Mouse (Mus musculus): ENCODE measurements around the gene Zfp426. TPM values are rescaled to one million over a fixed set of nuclear protein-coding genes. Genes with fewer than 3 reads are reported as not detected.

Gene Zfp426
- total RNA-seq (2021), result 10 to 100 TPM; 25.2 to 32.8 TPM

DNA sequence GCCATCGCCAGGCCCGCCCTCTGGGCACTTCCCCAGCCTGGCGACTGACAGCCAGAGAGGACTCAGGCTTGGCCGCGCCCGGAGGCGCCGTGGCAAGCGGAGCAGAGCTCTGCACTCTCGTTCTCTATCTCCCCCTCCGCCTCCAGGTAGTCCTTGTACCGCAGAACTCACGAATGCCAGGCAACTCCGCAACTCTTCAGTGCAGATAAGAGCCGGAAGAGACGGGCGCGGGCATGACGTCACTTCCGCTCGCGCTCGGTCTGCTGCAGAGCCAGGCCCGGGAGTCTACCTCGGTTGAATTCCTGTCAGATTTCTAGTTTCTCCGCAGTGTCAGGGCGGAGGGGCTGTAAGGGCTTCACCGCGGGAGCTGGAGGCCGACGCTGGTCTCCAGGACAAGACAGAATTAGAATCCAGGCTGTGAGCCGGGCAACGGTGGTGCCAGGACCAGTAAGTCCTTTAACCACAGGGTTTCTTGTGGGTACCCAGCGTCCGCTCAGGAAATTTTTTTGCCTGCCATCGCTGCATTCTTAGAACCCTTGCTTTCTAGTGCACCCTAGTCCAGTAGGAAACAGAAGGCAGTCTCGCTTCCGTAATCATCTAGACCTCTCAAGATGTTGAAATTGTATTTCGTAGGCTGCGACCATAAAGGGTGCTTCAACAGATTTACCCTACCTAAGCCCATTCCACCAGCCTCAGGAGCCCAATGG is at the start of gene Zfp426:
TSS of gene Zfp426 (minus strand) at position 220 of the 707 bp plus-strand sequence.
- peak; percentile 87 to 88 for DNase-seq

DNA sequence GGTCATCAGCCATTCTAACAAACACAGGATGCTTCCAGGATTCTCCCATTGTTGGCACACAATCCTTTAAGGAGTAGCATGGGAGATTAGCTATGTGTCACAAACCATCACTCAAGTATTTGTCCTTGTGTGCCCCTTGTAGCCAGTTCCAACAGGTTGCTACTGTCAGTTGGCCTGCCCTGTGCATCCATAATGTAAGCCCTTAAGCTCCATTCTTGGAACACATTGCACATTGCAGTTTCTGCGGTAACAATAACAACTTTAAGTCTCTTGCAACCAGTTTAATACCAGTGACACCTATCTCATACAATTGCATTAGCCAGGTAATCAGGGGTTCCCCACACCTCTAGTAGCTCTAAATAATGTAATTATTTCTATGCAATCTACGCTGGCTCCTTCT is 44.1 kb upstream of the Zfp426 start:
- no peak for DNase-seq

DNA sequence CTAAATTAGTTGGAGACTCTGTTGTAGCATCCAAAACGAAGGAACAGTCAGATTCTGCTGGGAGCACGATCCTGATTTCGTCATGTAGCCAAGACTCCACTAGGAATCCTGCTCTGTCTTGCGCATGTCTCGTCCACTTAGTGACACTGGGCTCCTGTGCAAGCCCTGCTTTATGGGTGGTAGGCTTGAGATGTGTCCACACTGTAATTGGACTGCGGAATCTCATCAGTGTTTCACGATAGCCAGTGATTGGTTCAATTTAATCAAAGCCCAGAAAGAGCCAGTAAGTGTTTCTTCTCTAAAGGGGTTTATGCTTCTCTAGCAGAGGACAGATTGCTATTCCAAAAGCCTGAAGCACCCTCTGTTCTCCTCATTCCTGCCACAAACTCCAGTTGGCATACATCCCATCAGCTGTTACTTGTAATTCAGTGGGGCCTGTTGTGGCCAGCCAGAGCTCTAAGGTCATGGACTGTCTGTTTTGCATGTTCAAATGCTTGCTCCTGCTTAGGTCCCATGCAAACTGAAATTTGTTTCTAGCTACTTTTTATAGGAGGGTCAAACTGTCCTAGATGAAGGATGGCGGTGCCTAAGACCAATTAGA is 41.9 kb upstream of the Zfp426 start:
- DNase-seq, result no peak

DNA sequence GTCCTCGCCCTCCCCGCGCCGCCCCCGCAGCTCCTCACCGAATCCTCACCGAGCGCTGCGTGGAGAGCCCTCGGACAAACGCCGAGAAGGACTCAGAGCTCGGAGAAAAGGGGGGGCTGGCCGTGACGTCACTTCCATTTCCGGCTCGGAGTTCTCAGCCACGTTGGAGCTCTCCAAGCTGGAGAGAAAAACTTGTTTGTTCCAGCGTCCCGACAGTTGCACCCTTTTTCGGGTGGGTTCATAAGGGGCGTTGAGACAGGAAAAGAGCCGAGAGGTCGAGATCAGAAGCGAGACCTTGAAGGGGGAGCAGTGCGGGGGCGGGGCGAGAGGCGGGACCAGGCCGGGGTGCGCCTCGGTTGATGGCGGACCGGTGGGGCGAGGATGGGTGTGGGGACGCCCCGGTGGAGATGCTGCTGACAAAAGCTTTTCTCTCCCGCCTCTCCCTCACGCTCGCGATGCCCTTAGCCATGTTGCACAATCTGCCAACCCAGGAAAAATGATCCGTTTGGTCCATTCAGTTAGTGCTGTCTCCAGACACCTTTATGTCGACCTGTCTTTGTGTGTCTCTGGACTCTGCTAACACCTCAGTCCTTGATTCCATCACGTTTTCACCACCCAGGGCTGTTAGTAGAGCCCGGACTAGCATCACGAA is 28.9 kb upstream of the Zfp426 start, which contains the start of gene Zfp266:
TSS of gene Zfp266 (minus strand) at position 112 of the 652 bp plus-strand sequence.
- DNase-seq, result peak; percentile 90 to 93

DNA sequence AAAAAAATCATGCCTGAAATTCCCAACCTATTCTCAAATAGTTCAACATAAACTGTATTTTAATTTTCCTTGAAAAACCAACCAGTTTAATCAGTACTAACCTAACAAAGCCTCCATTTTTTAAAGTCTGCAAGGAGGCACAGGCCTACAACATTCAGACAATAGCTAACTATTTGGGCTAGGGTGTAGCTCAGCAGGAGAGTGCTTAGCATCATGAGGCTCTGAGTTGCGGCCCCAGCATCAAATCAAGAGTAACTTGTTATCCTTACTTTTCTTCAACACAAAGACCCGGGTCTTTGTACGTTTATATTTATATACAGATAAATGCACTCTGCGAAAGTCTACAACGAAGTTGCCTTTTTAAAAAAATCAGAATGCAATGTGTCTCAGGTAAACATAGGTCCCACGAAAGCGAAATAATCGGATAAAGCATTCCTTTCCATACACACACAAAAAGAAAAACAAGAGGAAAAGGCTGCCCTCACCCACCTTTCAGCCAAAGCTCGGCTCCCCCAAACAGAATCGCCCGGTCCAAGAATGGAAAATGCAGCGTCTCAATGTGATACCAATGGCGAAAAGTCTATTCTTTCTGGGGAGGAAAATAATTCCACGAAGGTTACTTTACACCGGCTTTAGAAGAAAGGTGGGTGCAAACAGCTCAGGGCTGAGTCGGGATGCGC is 28.1 kb upstream of the Zfp426 start:
- DNase-seq, result no peak

DNA sequence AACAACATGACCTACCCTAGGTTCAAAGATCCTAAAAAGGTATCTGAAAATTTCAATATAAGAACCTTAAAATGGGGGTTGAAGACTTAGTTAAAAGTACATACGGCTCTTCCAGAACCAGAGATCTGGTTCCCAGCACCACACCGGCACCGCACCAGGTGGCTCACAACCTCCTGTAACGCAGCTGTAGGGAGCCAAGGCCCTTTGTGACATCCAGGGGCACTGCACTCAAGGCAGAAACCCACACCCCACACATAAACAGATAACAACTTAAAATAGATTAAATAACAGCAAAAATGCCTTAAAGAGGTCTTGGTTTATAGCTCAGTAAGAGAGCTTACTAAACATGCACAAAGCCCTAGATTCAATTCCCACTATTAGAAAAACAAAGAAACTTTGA is 27.4 kb upstream of the Zfp426 start:
- DNase-seq, result no peak

DNA sequence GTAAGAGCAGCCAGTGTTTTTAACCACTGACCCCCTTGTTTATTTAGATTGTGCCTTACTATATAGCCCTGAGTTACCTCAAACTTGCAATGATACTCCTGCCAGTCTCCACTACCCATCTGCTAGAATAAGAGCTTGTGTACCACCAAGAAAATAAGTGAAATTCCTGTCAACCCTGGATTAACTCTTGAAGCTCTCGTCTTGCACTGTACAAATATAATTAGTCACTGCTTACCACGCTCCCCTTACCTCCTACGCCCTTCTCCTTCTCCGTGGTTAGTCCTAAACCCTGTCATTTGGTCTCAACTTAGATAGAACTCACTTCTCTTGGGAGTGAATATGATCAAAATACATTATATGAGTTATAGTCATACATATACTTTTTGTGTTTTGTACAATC is 26.2 kb upstream of the Zfp426 start:
- DNase-seq, result no peak

DNA sequence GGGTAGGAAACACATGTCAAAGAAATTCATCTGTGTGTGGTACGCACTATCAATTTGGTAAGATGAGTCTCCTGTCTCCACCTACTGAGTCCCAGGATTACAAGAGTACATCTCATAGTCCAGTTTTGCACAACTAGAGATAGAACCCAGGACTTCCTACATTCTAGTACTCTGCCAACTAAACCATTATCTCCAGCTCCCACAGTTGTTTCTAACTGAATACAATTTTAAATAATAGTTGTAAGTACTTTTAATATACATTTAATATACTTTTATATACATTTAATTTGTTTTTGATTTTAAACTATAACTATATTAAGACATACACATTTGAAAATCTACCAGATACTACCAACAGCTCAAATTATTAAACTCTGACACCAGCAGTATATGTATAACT is 25.2 kb upstream of the Zfp426 start:
- no peak for DNase-seq

DNA sequence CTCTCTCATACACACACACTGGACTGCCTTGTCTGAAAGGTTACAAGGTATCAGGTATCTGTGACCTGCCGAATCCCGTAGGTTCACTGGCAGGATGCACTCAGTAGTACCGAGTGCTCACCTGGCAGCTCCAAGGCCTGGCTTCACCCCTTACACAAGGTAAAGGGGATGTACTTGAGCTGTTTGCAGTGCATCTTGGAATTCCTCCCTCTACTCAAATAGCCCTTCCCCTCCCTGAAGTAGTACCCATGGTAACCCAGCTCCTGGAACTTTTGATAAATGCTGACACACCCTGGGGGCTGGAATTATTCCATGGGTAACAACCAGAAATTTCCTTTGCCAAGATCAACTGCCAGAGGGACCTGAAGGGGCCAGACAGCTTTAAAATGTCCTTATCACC is 21.5 kb upstream of the Zfp426 start:
- no peak for DNase-seq

DNA sequence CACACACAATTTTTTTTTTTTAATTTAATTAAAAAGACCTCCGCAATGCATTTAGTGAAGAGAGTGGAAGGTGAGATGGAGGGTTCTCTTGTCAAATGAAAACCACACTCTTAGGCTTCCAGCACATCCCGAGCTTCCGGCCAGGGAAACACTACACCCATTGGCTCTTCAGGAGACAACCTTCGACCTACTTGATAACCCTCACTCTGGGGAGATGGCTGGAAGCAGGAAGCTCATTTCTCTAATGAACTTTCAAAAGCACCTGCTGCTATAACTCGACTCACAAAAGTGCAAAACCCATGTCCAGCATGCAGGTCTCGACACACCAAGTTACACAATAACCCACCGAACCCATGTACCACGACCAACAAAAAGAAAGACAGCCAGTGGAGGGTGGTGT is 20.2 kb upstream of the Zfp426 start:
- DNase-seq, result no peak

DNA sequence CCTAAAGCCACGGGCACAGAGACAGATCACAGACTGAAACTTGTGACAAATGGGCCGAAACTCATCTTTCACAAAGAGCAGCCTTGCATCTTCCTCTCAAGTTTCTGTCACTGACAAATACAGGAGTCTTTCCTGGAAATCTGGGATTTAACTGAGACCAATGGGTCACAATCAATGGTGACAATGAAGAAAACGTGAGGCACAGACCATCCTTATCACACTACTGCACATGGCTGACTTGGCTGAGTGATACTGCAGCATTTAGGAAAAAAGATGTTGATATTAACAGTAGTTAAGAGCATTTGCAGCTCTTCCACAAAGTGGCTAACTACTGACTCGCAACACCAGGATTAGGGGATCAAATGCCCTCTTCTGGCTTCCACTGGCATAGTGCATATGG is 19.1 kb upstream of the Zfp426 start:
- no peak for DNase-seq

DNA sequence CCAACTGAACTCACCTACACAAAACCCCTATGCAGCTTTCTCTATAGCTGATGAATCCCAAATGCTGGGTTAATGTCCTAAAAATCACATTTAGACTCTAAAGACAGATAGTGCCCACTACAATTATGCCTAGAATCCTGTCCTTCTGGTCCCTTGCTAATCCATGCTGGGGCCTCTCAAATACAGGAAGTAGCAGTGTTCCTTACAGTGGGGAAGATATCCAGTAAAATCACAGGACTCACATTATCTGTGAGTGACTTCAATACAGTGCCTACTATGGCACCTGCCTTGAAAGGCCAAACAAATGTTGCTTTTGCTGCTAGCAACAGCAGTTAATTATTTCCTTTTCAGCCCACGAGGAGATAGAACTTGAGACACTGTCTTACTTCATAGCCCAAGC is 17.8 kb upstream of the Zfp426 start:
- no peak for DNase-seq

DNA sequence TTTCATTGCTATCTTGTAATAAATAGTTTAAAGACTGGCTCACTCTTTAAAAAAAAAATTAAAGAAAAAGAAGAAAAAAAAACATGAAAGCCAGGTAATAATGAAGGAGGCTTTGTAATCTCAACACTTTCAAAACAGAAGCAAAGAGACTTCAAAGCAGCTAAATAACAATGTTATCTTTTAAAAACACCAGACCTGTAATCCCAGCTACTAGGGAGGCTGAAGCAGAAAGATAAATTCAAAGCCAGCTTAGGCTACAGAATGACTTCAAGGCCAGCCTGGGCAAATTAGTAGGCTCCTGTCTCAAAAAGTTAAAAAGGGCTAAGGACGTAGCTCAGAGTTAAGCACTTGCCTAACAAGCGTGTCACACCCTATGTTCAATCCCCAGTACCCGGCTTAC is 17.1 kb upstream of the Zfp426 start:
- no peak for DNase-seq

DNA sequence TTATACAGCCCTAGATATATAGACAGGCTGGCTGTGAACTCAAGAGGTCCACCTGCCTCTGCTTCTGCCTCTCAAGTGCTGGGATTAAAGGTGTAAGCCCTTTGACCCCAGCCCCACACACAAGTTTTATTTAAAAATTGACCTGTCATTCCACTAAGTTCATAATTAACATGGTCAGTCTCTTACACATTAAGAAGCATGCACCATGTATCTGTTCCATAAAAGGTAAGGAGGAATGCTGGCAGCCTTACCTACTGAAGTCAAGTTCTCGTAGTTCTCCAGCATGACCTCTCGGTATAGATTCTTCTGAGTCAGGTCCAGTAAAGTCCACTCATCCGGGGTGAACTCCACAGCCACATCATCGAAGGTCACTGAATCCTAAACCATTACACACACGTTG is 12.3 kb upstream of the Zfp426 start:
- no peak for DNase-seq

DNA sequence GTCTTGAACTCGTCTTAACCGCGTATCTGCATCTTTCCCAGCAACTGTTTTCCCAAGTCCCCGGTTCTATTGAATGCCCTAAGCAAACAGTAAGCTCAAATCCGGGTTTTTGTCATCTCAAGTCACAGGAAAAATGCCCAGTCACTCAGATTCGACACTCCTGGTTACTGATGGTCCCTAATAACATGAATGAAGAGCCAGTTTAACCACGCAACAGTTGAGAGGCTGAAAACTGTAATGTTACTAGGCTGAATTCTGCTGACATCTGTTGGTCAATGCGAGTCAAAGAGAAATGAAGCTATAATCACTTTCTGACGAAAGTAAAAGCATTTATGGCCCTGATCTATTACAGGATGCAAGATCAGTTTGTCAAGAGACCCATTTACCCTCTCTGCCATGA is 735 bp upstream of the Zfp426 start:
- peak in 1 of 2 experiments; percentile 17 for DNase-seq

DNA sequence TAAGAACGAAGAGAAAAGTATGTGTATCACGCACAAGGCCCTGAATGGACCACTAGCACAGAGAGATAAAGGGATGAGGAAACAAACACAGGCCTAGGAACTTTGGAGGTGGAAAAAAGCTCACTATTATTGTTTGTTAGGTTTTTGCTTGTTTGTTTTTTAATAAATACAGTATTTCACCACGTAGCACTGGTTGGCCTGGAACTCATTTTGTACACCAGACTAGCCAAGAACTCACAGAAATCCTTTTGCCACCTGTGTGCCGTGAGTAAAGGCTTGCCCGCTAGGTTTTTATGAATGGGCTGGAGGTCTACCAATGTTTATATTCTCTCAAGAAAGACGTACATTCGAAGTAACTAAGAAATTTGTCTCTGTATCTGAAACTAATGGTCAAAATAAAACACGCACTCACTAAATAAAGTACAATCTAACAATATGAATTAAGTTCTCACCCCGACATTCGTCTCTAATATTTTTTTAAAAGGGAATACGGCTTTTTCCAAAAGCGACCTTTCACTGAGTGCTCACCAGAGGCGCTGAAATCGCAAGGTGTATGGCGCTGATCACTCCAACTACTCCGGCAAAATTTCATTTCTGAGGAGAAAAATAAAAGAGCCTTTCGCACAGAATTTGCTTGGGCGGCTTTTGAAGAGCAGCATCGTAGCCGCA is 554 bp downstream of the Zfp426 start:
- DNase-seq, result no peak

DNA sequence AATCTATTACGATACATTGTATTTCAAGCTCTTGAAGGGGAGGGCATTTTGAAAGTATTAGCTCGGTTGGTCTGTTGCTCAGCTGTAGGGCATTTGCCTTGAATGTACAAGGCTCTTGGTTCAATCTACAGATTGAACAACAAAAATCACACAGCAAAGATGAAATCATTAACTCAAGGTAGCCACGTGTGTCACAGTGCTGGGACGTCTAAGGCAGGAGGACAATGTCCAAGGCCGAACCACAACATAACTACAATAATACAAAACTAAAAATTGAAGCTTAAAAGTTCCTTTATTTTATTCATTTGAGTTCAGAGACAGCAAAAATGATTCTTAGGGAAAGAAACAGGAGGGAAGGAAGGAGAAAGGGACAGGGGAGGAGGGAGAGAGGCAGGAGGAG is 3.0 kb downstream of the Zfp426 start:
- no peak for DNase-seq

DNA sequence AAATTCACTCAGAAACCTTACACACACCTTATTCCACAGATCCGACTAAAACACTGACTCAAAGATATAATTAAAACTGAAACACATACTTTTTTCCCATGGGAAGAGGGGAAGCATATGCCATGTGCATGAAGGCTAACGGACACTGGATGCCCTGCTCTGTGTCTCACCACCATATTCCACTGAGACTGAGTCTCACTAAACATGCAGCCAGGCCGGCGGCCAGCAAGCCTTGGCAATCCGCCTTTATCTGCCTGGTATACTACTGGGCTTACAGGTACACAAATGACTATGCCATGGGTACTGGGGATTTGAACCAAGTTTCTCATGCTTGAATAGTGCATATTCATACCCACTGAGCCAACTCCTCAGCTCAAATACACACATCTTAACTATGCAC is 13.2 kb downstream of the Zfp426 start:
- no peak for DNase-seq

DNA sequence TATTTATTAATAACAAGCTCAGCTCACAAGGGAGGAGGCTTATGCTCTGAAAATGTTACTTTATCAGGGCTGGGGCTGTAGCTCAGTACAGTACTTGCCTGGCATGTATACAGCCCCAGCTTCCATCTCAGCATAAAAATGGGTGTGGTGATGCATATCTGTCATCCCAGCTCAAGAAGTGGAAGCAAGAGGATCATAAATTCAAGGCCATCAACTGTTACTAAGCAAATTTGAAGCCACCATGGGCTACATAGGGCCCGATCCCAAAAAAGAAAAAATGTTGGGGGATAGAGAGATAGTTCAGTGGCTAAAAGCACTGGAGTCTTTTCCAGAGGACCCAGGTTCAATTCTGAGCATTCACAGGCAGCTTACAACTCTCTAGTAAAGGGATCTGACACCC is 15.9 kb downstream of the Zfp426 start:
- DNase-seq, result no peak

DNA sequence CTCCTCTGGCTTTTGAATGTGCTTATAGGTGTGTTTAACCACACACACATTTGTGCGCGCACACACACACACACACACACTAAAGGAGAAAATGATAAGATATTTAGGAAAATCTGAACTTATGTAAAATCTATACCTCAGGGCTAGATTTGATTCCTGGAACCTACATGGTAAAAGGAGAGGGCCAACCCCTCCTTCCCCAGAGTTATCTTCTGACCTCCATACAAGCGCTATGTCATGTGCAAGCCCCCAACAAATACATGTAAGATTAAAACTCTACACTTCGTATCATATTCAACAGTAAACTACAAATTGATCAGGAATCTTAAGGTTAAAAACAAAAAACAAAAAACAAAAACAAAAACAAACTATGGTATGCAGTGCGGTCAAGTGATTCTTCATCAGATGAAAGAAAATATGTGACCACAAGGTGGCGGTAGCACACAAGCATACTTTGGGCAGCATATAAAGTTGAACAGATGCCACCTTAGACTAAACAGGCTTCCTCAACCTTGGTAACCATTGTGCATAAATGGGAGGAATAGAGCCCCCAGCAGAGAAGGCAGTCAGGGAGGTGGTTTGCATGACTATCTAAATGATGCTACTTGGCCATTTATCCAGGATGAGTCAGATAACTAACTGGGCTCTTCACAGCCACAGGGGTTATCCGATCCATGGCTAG is 25.6 kb downstream of the Zfp426 start:
- DNase-seq, result peak; percentile 12 to 35

DNA sequence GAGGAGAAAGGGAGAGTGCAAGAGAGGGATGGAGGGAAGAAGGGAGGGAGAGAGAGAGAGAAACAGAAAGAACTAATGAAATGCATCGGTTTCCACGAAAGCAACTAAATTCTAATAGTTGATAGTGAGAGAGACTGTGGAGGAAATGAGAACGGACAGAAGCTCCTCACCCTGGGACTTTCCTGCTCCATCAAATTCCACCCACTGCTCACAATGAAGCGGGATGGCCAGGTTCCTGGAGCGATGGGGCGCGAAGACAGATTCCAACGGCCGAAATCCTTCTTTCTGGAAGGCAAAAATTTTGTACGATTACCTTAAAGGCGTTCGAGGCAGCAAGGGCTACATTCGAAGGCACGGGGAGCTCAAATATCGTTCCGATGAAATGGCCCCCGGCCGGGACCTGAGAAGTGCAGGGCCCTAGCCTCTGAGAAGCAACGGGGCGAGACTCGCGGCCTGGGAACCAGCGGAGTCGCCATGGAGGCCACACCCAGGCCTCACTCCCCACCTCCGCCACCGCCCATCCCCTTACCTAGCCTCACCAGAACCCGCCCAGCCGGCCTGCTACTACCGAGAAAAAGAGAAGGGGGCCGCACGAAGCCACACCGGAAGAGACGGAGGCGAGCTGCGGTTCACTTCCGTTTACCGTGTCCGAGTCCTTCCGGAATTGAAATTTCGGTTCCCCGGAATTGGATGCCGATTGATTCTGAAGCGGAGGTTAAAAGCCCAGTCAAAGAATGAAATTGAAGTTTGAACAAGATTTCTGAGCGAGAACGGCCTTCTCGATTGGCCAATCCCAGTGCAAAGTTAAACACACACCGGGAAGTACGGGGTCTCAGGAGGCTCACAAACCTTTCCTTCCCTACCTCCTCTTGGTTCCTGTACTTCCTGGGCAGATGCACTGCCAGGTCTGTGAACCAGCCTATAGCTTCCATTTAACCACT is 32.9 kb downstream of the Zfp426 start, which contains the start of gene Zfp26:
TSS of gene Zfp26 (minus strand) at position 786 of the 941 bp plus-strand sequence.
- peak; percentile 78 to 81 for DNase-seq
